Mouse (Mus musculus): Measurements from ENCODE around the gene Hist1h2ab. TPM values are rescaled to one million over a fixed set of nuclear protein-coding genes. Genes with fewer than 3 reads are reported as not detected.
A peak's percentile ranks its signal among the peaks of the same experiment; 100 is the strongest.
"Not testable (repeated sequence)": the region's sequence is repeated elsewhere in the genome, so short reads cannot be mapped to it uniquely, and the experiment has no call there.

The Hist1h2ab gene
- polyA plus RNA-seq, 1 experiment from 2014 or later, result 20.0 TPM

DNA sequence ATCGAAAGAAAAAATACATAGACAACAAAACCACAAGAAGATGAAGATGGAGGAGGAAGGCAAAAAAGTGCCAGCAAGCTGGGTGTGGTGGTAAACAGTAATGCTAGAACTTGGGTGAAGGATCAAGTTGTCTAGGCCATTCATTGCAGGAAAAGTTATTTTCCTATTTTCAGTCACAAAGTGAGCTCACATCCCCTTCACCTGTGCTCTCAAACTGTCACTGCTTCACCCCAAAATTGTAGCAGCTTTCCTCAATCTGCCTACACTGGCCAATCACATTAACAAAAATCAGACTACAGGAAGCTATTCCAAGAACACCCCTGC lies 9.0 kb downstream of the Hist1h2ab start:
- peaks cover 26% of the 10 kb centered on the region for H3K4me1 ChIP-seq (ENCODE audit: control insufficient read depth, insufficient read depth, low read length)
- H3K36me3 ChIP-seq (ENCODE audit: control insufficient read depth, insufficient read depth, low read length), result no peaks in the 10 kb centered on the region
- no peaks in the 10 kb centered on the region for H3K9me3 ChIP-seq (ENCODE audit: control insufficient read depth, low read length)
- H3K4me3 ChIP-seq (ENCODE audit: low read length), result peak overlapping the region; percentile 50
- H3K9ac ChIP-seq (ENCODE audit: low read depth, low read length), result no peak overlapping the region; the same call in 1 of the 2 replicates
- no peaks in the 10 kb centered on the region for H3K27me3 ChIP-seq (replicated peaks; ENCODE audit: control insufficient read depth, insufficient read depth, low read length)
- no peak for ATAC-seq
- 75% methylated on average over 1 of the region's 1 CpGs for WGBS
- peak overlapping the region; percentile 93 for H3K27ac ChIP-seq (ENCODE audit: low read length)
- peak overlapping the region; percentile 65 for H3K4me2 ChIP-seq (ENCODE audit: low read depth, low read length)

DNA sequence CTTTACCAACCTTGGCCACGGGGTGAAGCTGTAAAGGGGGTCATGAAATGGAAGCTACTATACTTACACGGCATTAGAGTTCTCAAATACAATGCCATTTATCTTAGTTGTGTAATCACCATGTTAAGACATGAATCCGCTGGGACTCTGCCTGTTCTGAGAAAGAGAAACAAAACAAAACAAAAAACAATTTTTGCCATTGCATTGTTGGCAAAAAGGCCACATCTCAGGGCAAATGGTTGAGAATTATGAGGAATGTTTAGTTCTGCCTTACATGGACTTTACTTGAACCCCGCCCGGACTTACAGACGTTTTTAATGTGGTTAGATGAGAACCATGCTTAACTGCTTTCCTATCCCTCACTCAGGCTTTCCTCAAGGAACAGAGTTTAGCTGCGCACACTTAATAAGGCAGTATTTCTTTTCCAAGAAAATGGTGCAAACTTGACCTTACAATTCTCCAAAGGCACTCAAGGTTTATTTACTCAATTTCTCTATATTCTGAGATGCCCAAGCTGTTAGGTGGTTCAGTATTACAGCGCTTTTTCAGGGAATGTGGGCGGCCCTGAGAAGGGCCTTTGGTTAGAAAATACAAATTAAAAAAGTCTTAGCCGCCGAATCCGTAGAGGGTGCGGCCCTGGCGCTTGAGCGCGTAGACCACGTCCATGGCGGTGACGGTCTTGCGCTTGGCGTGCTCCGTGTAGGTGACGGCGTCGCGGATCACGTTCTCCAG lies 9.5 kb downstream of the Hist1h2ab start:
- ATAC-seq, result no peak; the same call in 1 of the 2 replicates
- 1% methylated on average over 20 of the region's 27 CpGs for WGBS

DNA sequence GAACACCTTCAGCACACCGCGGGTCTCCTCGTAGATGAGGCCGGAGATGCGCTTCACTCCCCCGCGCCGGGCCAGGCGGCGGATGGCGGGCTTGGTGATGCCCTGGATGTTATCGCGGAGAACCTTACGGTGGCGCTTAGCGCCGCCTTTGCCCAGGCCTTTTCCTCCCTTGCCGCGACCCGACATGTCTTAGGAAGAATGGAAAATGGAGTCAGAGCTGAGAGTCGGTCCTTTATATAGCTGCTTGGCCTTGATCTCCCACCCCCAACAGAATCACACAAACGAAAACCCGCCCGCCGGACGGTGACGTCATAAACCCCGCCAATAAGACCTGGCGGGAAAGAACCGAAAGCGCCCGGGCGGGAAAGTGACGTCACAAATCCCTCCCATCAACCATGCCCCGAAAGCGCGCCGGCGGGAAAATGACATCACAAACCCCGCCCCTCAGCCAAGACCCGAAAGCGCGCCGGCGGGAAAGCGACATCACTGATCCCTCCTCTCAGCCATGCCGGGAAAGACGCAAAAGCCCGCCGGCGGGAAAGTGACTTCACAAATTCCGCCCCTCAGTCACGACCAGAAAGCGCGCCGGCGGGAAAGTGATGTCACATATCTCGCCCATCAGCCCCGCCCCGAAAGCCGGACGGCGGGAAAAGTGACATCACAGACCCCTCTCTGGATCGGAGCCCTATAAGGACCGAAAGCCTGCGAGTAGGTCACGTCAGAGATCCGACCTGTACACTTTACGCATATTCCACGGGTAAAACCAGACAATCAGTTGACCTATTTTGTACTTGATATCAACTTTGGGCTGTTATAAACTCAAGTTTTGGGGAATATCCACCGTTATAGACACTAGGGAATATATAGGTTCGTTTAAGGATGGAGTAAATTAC lies 10.3 kb downstream of the Hist1h2ab start, which contains the start of gene Hist1h4a:
Hist1h4a (minus strand) TSS at position 259 of the 893 bp plus-strand sequence.
- H3K4me2 ChIP-seq (ENCODE audit: low read depth, low read length), result peak within 1 kb of the TSS; percentile 89
- H3K4me1 ChIP-seq (ENCODE audit: control insufficient read depth, insufficient read depth, low read length), result peaks cover 26% of the 10 kb centered on the region
- no peaks in the 10 kb centered on the region for H3K36me3 ChIP-seq (ENCODE audit: control insufficient read depth, insufficient read depth, low read length)
- peak within 1 kb of the TSS; percentile 69 for H3K9ac ChIP-seq (ENCODE audit: low read depth, low read length)
- ATAC-seq, result peak; percentile 68
- H3K27me3 ChIP-seq (replicated peaks; ENCODE audit: control insufficient read depth, insufficient read depth, low read length), result no peaks in the 10 kb centered on the region
- H3K27ac ChIP-seq (ENCODE audit: low read length), result peak within 1 kb of the TSS; percentile 93
- H3K4me3 ChIP-seq (ENCODE audit: low read length), result peak within 1 kb of the TSS; percentile 50
- under 1% methylated on average over 64 of the region's 72 CpGs for WGBS
- no peaks in the 10 kb centered on the region for H3K9me3 ChIP-seq (ENCODE audit: control insufficient read depth, low read length)

More for the DNA sequence above, 9.5 kb downstream of the Hist1h2ab start:
- H3K9me3 ChIP-seq (ENCODE audit: control insufficient read depth, low read length), result no peaks in the 10 kb centered on the region
- no peaks in the 10 kb centered on the region for H3K27me3 ChIP-seq (replicated peaks; ENCODE audit: control insufficient read depth, insufficient read depth, low read length)
- peak overlapping the region; percentile 64 for H3K9ac ChIP-seq (ENCODE audit: low read depth, low read length)
- no peaks in the 10 kb centered on the region for H3K36me3 ChIP-seq (ENCODE audit: control insufficient read depth, insufficient read depth, low read length)
- peak overlapping the region; percentile 50 for H3K4me3 ChIP-seq (ENCODE audit: low read length)
- peak overlapping the region; percentile 93 for H3K27ac ChIP-seq (ENCODE audit: low read length)
- H3K4me2 ChIP-seq (ENCODE audit: low read depth, low read length), result peak overlapping the region; percentile 65
- H3K4me1 ChIP-seq (ENCODE audit: control insufficient read depth, insufficient read depth, low read length), result peaks cover 26% of the 10 kb centered on the region

DNA sequence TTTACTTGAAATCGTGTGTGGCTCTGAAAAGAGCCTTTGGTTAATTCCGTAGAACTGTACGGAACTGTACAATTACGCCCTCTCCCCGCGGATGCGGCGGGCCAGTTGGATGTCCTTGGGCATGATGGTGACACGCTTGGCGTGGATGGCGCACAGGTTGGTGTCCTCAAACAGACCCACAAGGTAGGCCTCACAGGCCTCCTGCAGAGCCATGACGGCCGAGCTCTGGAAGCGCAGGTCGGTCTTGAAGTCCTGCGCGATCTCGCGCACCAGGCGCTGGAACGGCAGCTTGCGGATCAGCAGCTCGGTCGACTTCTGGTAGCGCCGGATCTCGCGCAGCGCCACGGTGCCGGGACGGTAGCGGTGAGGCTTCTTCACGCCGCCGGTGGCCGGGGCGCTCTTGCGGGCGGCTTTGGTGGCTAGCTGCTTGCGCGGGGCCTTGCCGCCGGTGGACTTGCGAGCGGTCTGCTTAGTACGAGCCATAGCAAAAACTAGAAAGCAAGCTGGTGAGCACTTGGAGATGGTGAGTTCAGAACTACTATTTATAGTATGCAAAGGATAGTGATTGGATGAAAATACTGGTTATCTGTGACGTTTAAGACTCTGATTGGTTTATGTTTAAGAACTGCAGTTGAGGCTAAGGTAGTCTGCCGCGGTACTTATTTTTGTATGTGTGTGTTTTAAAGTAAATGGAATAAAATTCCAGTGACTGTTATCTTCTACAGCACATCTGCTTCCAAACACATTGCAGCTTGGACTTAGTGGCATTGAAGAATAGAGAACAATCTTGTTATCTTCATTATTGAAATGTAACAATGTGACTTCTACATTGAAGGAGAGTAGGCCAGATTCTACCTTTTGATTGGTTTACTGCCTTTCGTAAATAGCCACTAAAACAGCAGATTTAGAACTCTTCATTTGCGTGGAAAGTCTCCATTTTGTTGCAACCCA lies 11.2 kb downstream of the Hist1h2ab start, which contains the start of gene Hist1h3a:
Hist1h3a (minus strand) TSS at position 516 of the 951 bp plus-strand sequence.
- under 1% methylated on average over 27 of the region's 52 CpGs for WGBS
- not testable (repeated sequence) for H3K27me3 ChIP-seq (replicated peaks; ENCODE audit: control insufficient read depth, insufficient read depth, low read length)

DNA sequence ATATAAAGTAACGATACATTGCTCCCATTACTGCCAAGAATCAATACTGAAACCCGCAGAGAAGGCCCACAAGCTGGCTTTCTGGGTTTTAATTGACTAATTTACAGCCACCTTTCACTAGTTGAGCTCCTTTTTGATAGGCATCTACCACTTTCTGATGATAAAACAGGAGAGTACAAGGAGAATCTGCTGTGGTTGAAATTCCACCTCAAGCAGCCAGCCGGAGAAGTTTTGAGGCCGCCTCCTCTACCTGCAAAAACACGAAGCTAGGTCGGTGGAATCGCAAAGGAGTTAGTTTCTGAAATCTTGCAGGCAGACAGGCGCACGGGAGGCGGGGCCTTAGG lies 12.3 kb downstream of the Hist1h2ab start:
- WGBS, result 1% methylated on average over 10 of the region's 10 CpGs
- no peaks in the 10 kb centered on the region for H3K27me3 ChIP-seq (replicated peaks; ENCODE audit: control insufficient read depth, insufficient read depth, low read length)
- H3K4me1 ChIP-seq (ENCODE audit: control insufficient read depth, insufficient read depth, low read length), result peaks cover 22% of the 10 kb centered on the region
- H3K36me3 ChIP-seq (ENCODE audit: control insufficient read depth, insufficient read depth, low read length), result no peaks in the 10 kb centered on the region
- peak overlapping the region; percentile 53 for H3K4me3 ChIP-seq (ENCODE audit: low read length)
- peak overlapping the region; percentile 60 for H3K9ac ChIP-seq (ENCODE audit: low read depth, low read length)
- H3K9me3 ChIP-seq (ENCODE audit: control insufficient read depth, low read length), result no peaks in the 10 kb centered on the region
- H3K27ac ChIP-seq (ENCODE audit: low read length), result peak overlapping the region; percentile 97
- ATAC-seq, result no peak
- peak overlapping the region; percentile 89 for H3K4me2 ChIP-seq (ENCODE audit: low read depth, low read length)

More for the DNA sequence above, 11.2 kb downstream of the Hist1h2ab start, which contains the start of gene Hist1h3a:
- not testable (repeated sequence) for H3K36me3 ChIP-seq (ENCODE audit: control insufficient read depth, insufficient read depth, low read length); H3K9me3 ChIP-seq (ENCODE audit: control insufficient read depth, low read length)
- peak; percentile 66 for ATAC-seq
- peaks cover 26% of the 10 kb centered on the region for H3K4me1 ChIP-seq (ENCODE audit: control insufficient read depth, insufficient read depth, low read length)
- peak within 1 kb of the TSS; percentile 97 for H3K27ac ChIP-seq (ENCODE audit: low read length)
- peak within 1 kb of the TSS; percentile 69 for H3K9ac ChIP-seq (ENCODE audit: low read depth, low read length)
- H3K4me3 ChIP-seq (ENCODE audit: low read length), result peak within 1 kb of the TSS; percentile 53
- peak within 1 kb of the TSS; percentile 89 for H3K4me2 ChIP-seq (ENCODE audit: low read depth, low read length)

DNA sequence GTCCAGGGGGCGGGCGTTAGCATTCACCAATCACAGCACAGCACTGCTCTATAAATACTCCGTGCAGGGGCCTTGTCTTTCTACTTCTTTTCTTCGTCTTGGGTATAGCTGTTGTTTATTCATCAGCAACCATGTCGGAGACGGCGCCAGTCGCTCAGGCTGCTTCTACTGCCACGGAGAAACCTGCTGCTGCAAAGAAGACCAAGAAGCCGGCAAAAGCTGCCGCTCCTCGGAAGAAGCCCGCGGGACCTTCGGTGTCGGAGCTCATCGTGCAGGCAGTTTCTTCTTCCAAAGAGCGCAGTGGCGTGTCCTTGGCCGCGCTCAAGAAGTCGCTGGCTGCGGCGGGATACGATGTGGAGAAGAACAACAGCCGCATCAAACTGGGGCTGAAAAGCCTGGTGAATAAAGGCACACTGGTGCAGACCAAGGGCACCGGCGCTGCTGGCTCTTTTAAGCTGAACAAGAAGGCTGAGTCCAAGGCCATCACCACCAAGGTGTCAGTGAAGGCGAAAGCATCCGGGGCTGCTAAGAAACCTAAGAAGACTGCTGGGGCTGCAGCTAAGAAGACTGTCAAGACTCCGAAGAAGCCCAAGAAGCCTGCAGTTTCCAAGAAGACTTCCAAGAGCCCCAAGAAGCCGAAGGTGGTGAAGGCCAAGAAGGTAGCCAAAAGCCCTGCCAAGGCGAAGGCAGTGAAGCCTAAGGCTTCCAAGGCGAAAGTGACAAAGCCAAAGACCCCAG lies 12.8 kb downstream of the Hist1h2ab start, which contains the start of gene Hist1h1a:
Hist1h1a (plus strand) TSS at position 81 of the 738 bp plus-strand sequence.
- Histone ChIP-seq H3K36me3 (ENCODE audit: control insufficient read depth, insufficient read depth, low read length) (no peaks in the 10 kb centered on the region), H3K27me3 (replicated peaks; ENCODE audit: control insufficient read depth, insufficient read depth, low read length) (no peaks in the 10 kb centered on the region), H3K9ac (ENCODE audit: low read depth, low read length) (peak within 1 kb of the TSS; percentile 73), H3K9me3 (ENCODE audit: control insufficient read depth, low read length) (no peaks in the 10 kb centered on the region), H3K4me2 (ENCODE audit: low read depth, low read length) (peak within 1 kb of the TSS; percentile 89), H3K4me1 (ENCODE audit: control insufficient read depth, insufficient read depth, low read length) (peaks cover 22% of the 10 kb centered on the region), H3K4me3 (ENCODE audit: low read length) (peak within 1 kb of the TSS; percentile 53), H3K27ac (ENCODE audit: low read length) (peak within 1 kb of the TSS; percentile 97)
- 4% methylated on average over 34 of the region's 34 CpGs for WGBS
- peak; percentile 69 for ATAC-seq

DNA sequence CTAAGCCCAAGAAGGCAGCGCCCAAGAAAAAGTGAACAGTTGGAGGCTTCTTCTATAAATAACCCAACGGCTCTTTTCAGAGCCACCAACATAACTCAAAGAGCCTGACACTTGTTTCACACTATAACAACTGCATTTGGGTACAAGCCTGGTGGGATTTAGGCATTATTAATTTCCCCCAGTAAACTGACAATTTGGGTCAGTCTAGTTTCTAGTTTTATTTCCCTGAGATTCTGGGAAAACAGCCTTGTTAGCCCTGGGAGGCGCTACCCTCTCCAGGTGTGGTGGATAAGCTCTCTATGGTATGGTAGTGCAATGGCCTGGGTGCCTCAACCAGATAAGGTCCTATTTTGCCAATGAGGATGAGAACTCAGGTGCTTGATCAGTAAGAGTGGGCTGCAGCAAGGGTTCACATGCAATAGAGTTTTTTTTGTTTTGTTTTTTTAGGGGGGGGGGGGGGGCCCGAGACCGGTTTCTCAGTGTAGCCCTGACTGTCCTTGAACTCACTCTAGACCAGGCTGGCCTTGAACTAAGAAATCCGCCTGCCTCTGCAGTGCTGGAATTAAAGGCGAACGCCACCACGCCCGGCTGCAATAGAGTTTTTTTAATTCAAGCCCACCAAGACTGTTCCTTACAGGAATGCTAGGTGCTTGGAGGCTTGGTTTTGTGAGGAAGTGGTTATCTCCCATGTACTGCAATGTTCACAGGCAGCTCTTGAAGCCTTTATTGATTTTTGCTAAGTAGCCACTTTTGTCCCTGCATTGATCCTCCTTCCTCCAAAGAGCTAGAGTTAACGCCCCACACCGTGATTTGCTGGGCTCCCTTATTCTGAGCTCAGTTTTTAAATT lies 13.6 kb downstream of the Hist1h2ab start:
- Histone ChIP-seq H3K4me3 (ENCODE audit: low read length) (peak overlapping the region; percentile 53), H3K9me3 (ENCODE audit: control insufficient read depth, low read length) (no peaks in the 10 kb centered on the region), H3K4me1 (ENCODE audit: control insufficient read depth, insufficient read depth, low read length) (peaks cover 22% of the 10 kb centered on the region), H3K36me3 (ENCODE audit: control insufficient read depth, insufficient read depth, low read length) (no peaks in the 10 kb centered on the region), H3K9ac (ENCODE audit: low read depth, low read length) (peak overlapping the region; percentile 73), H3K27me3 (replicated peaks; ENCODE audit: control insufficient read depth, insufficient read depth, low read length) (no peaks in the 10 kb centered on the region), H3K4me2 (ENCODE audit: low read depth, low read length) (peak overlapping the region; percentile 89), H3K27ac (ENCODE audit: low read length) (peak overlapping the region; percentile 97)
- WGBS, result 37% methylated on average over 12 of the region's 12 CpGs
- no peak for ATAC-seq

DNA sequence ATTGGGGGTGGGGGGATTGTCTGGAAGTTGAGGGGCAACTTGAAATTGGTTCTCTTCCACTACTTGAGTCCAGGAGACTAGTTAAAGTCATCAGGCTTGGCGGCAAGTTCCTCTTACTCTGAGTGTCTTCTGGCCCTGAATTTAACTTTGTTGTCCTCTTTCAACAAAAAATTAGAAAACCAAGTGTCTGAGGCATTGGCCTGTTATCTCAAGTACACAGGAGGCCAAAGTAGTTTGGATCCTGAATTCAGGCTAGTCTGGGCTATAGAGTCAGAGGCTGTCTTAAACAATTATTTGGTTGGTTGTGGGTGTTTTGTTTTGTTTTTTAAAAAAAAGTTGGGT lies 14.2 kb downstream of the Hist1h2ab start:
- ATAC-seq, result no peak
- no peaks in the 10 kb centered on the region for H3K27me3 ChIP-seq (replicated peaks; ENCODE audit: control insufficient read depth, insufficient read depth, low read length)
- H3K4me3 ChIP-seq (ENCODE audit: low read length), result no peak overlapping the region
- no peaks in the 10 kb centered on the region for H3K36me3 ChIP-seq (ENCODE audit: control insufficient read depth, insufficient read depth, low read length)
- H3K4me2 ChIP-seq (ENCODE audit: low read depth, low read length), result no peak overlapping the region
- no peaks in the 10 kb centered on the region for H3K9me3 ChIP-seq (ENCODE audit: control insufficient read depth, low read length)
- H3K4me1 ChIP-seq (ENCODE audit: control insufficient read depth, insufficient read depth, low read length), result peaks cover 18% of the 10 kb centered on the region
- no peak overlapping the region for H3K27ac ChIP-seq (ENCODE audit: low read length)
- no peak overlapping the region for H3K9ac ChIP-seq (ENCODE audit: low read depth, low read length)
- 75% methylated on average over 1 of the region's 1 CpGs for WGBS
